Mouse (Mus musculus) hindbrain, embryonic 14.5 days (tissue): ENCODE data around the gene 1700003F12Rik. TPM values are rescaled to one million over a fixed set of nuclear protein-coding genes. Genes with fewer than 3 reads are reported as not detected.

ENCODE experiments used
- ATAC-seq: fragments of 200-750 bp; cut with Nextera tagmentation; 2 replicates; pipeline ENCODE4 v1.8.0; 2017; ENCODE audit warnings: moderate number of reproducible peaks, mild to moderate bottlenecking, moderate TSS enrichment, moderate library complexity; ENCODE audit not compliant: low FRiP score
- DNase-seq: peaks from one replicate; pipeline ENCODE4 v3.0.0-alpha.2; 2015; ENCODE audit warnings: low spot score
- H3K27ac ChIP-seq: fragments of 300-500 bp; sonication (generic); 2 replicates; pipeline ENCODE4 v1.5.1; 2014; ENCODE audit warnings: mild to moderate bottlenecking, moderate library complexity
- H3K27me3 ChIP-seq: fragments of 300-500 bp; sonication (generic); 2 replicates; pipeline ENCODE4 v1.6.1; 2014; ENCODE audit warnings: mild to moderate bottlenecking, low read length, mixed read lengths; ENCODE audit not compliant: control insufficient read depth, insufficient read depth
- H3K36me3 ChIP-seq: fragments of 300-500 bp; sonication (generic); replicated peaks from 2 replicates; pipeline ENCODE4 v1.6.1; 2014; ENCODE audit not compliant: control insufficient read depth, insufficient read depth
- H3K4me1 ChIP-seq: fragments of 300-500 bp; sonication (generic); replicated peaks from 2 replicates; pipeline ENCODE4 v1.6.1; 2014; ENCODE audit warnings: antibody characterized with exemption, low read length, mixed read lengths; ENCODE audit not compliant: control insufficient read depth, insufficient read depth
- H3K4me2 ChIP-seq: fragments of 300-500 bp; sonication (generic); replicated peaks from 2 replicates; pipeline ENCODE4 v1.6.1; 2014; ENCODE audit warnings: mild to moderate bottlenecking, moderate library complexity
- H3K4me3 ChIP-seq: fragments of 300-500 bp; sonication (generic); replicated peaks from 2 replicates; pipeline ENCODE4 v1.5.1; 2014; ENCODE audit warnings: mild to moderate bottlenecking, low read length
- H3K9ac ChIP-seq: fragments of 300-500 bp; sonication (generic); 2 replicates; pipeline ENCODE4 v1.6.1; 2014
- H3K9me3 ChIP-seq: fragments of 300-500 bp; sonication (generic); 2 replicates; pipeline ENCODE4 v1.6.1; 2016; ENCODE audit warnings: low read length; ENCODE audit not compliant: control insufficient read depth
- whole genome bisulfite sequencing: fragments of 180-500 bp; shearing (Covaris S2); extraction: QIAGEN DNeasy Blood & Tissue Kit; methylation state at CpG from one replicate; pipeline ENCODE4 v1.1.7; 2014; 5-methylcytosine and 5-hydroxymethylcytosine counted together
- polyA plus RNA-seq: library from polyadenylated mRNA; unstranded; fragments of >200 nt; fragmentation: Nextera tagmentation; extraction: Ambion mirVana; gene quantifications from 2 replicates; pipeline ENCODE4 v1.2.1, GENCODE M21; 2014

The 1700003F12Rik gene
- polyA plus RNA-seq, 1 experiment from 2014 or later: 1.5 TPM

- no peak for ATAC-seq
- H3K9me3 ChIP-seq: no peaks in the 10 kb centered on the region
- H3K4me2 ChIP-seq: no peak overlapping the region
- H3K9ac ChIP-seq: no peak overlapping the region
- H3K27me3 ChIP-seq: no peaks in the 10 kb centered on the region
- H3K4me1 ChIP-seq: no peaks in the 10 kb centered on the region
- peaks cover 5% of the 10 kb centered on the region; the same call in 1 of the 2 replicates for H3K36me3 ChIP-seq
- no peak overlapping the region for H3K4me3 ChIP-seq
- 91% methylated on average over 3 of the region's 3 CpGs for WGBS
- no peak overlapping the region for H3K27ac ChIP-seq
- no peak for DNase-seq
These were observed 50.5 kb downstream of the 1700003F12Rik start for GRCm38 (mm10) chr2:154597399-154597798.

Other genes starting within 250 kb of the 1700003F12Rik start
- gene Bpifb9b, start 239.9 kb upstream of the 1700003F12Rik start, polyA plus RNA-seq: not detected in 2 replicates
- gene Cdk5rap1, start 174.1 kb upstream of the 1700003F12Rik start, polyA plus RNA-seq: 14.2 and 20.3 TPM in 2 replicates
- 7.0 and 7.1 TPM in 2 replicates for gene Snta1, start 139.0 kb upstream of the 1700003F12Rik start, polyA plus RNA-seq
- gene Cbfa2t2, start 110.6 kb upstream of the 1700003F12Rik start, polyA plus RNA-seq: 44.6 and 48.0 TPM in 2 replicates
- 0.12 and 0.22 TPM in 2 replicates for gene Actl10, start 4.7 kb downstream of the 1700003F12Rik start, polyA plus RNA-seq
- 13.6 and 15.2 TPM in 2 replicates for gene Necab3, start 11.8 kb downstream of the 1700003F12Rik start, polyA plus RNA-seq
- gene E2f1, start 22.8 kb downstream of the 1700003F12Rik start, polyA plus RNA-seq: 2.2 and 2.4 TPM in 2 replicates
- gene Pxmp4, start 56.6 kb downstream of the 1700003F12Rik start, polyA plus RNA-seq: 17.3 and 18.5 TPM in 2 replicates
- 2.0 and 2.4 TPM in 2 replicates for gene Zfp341, start 66.2 kb downstream of the 1700003F12Rik start, polyA plus RNA-seq
- gene 4930519P11Rik, start 66.4 kb downstream of the 1700003F12Rik start, polyA plus RNA-seq: 0.47 and 0.59 TPM in 2 replicates
- 23.2 and 23.4 TPM in 2 replicates for gene Chmp4b, start 104.6 kb downstream of the 1700003F12Rik start, polyA plus RNA-seq
- gene Gm14214, start 222.9 kb downstream of the 1700003F12Rik start, polyA plus RNA-seq: not detected in 2 replicates
- 36.2 and 41.0 TPM in 2 replicates for gene Raly, start 244.0 kb downstream of the 1700003F12Rik start, polyA plus RNA-seq
- gene a, start 244.3 kb downstream of the 1700003F12Rik start, polyA plus RNA-seq: 0.93 and 1.3 TPM in 2 replicates